Mouse (Mus musculus): ENCODE measurements around the gene Neu3.

The Neu3 gene

GRCm38 (mm10) chr7:99828083-99828570 lies at the start of gene Neu3:
Gene Neu3, minus strand, starts transcription at chr7:99828417.
- peak; percentile 96 for DNase-seq

GRCm38 (mm10) chr7:99876345-99876744 lies 48.1 kb upstream of the Neu3 start:
- DNase-seq: peak; percentile 75

GRCm38 (mm10) chr7:99875891-99876290 lies 47.7 kb upstream of the Neu3 start:
- DNase-seq: no peak

GRCm38 (mm10) chr7:99873965-99874364 lies 45.7 kb upstream of the Neu3 start:
- no peak for DNase-seq

- no peak for DNase-seq
Observed at GRCm38 (mm10) chr7:99869296-99869695, 41.1 kb upstream of the Neu3 start.

DNA sequence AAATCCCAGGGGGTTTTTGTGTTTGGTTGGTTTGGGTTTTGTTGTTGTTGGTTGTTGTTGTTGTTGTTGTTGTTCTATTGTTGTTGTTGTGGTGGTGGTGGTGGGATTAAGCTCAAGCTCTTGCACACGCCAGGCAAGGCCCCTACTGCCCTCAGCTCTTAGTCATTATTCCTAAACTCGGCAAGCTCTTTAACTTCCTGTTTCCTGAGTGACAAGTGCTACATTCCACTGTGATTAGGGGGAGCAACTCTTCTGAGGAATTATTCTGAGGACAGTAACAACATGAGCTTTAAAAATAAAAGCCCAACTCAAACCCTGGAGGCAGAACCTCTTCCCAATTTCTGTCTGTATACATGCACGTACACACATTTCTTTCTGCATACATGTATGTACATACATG lies 37.0 kb upstream of the Neu3 start:
- no peak for DNase-seq

- DNase-seq: no peak
Observed at GRCm38 (mm10) chr7:99864241-99865028, 36.2 kb upstream of the Neu3 start.

- no peak for DNase-seq
Observed at GRCm38 (mm10) chr7:99863362-99863761, 35.1 kb upstream of the Neu3 start, which contains the start of gene Spcs2. Gene Spcs2, minus strand, starts transcription at chr7:99863462.

- DNase-seq: peak; percentile 98
Observed at GRCm38 (mm10) chr7:99858813-99859585, 30.8 kb upstream of the Neu3 start, which contains the start of gene Xrra1. Gene Xrra1, plus strand, starts transcription at chr7:99859116.

DNA sequence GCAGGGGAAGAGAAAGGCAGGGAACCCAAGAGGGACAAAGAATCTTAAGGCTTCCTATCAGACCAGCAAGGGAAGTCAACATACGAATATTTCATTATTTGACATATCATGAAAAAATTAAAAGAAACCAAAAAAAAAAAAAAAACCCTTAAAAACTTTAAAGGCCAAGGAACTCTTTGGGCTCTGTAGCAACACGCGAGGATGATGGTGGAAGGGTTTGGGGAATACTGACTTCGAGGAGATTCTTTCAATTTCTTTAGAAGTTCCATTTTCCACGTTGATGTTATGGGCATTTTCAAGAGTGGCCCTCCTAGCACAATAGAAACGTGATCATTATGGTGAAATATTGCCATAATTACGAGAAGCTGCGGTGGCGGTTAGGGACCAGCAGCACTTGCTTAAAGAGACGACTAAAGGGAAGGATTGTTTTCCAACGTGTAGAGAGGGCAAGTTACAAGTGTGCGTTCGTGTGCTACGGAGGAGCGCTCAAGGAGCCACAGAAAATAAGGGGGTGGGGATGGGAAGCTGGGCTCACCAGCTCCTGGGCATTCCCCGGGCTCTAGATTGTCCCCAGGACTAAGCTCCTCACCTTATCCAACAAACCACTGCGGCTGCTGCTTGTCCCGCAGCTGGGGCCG lies 30.1 kb upstream of the Neu3 start:
- DNase-seq: no peak

GRCm38 (mm10) chr7:99856266-99856861 lies 28.1 kb upstream of the Neu3 start:
- no peak for DNase-seq

DNA sequence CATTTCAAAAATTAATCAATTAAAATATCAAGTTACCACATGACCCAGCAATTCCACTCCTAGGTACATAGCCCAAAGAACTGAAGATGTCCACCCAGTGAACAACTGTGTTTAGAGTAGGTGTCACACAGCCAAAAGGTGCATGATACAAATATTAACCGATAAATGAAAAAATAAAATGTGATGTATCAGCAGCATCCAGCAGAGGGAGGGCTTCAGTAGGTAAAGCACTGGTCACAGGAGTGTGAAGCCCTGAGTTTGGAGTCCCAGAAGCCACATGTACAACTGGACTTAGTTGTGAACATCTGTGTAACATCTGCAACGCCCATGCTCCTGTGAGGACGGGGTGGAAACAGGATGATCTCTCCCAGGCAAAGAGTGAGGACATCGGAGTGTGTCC lies 26.1 kb upstream of the Neu3 start:
- no peak for DNase-seq

DNA sequence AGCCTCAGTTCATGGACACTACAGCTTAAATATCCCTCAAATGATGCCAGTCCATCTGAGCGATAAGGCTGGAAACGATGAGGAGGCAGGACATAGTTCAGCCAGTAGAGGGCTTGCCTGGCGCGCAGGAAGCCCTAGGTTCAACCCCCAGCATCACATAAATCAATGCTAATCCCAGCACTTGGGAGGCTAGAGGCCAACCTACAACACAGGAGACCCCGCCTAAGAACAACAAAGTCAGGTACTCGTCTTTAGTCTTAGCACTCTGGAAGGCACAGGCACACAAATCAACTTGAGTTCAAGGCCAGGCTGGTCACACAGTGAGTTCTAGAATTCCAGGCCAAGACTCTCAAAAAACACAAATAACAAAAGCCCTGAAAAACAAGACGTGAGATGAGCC lies 25.1 kb upstream of the Neu3 start:
- DNase-seq: no peak

DNA sequence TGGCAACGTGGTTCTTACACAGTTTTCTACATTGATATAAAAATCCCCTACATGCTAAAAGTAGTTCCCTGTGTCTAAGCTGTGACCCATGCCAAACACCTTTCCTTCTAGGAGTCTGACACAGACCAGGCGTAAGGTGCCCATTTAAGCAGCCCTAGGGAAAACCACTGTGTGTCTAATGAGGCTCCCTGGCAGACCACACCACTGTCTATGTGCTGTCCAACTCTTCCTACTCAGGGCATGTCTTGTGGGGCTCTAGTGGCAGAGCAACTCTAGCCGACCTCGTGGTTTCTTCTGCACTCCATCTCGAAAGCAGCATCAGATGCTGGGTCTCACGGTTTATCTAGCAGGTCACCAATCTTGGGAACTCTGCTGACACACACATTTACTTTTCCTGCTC lies 23.4 kb upstream of the Neu3 start:
- DNase-seq: no peak

- no peak for DNase-seq
Observed at GRCm38 (mm10) chr7:99851121-99851520, 22.9 kb upstream of the Neu3 start.

DNA sequence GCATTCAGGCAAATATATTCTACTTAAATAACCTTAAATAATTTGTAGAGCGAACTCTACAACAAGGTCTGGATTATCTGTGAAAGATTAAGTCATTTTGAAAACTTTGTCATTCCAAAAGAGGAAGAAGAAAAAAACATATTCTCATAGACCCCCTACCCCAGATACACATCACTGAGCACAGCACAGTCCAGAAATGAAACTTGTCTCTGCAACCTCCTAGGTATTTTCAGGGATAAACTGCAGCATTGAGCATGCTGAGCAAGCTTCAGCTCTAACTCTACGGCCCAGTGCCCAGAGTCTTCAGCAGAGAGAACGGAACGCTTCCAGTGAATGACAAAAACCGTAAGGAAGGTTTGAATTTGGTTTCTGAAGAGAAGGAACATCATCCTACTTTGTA lies 22.3 kb upstream of the Neu3 start:
- DNase-seq: no peak

GRCm38 (mm10) chr7:99845533-99846236 lies 17.5 kb upstream of the Neu3 start:
- no peak for DNase-seq

DNA sequence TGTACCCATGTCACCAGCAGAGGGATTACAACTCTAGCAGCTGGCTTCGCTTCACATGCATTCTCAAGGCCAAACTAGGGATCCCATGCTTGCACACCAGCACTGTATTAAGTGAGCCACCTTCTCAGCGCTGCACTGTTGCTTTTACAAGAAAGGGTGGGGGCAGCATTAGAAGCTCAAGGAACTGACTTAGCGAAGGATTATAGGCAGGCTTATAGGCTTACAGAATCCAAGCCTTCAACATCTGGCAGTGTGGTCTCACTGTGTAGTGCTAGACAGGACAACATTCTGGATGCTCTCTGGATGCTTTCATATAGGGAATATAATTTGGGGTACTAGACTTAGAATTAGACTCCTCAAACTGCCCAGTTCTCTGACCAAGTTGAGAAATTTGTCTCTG lies 10.0 kb upstream of the Neu3 start:
- no peak for DNase-seq

GRCm38 (mm10) chr7:99837358-99838071 lies 9.3 kb upstream of the Neu3 start:
- no peak for DNase-seq

DNA sequence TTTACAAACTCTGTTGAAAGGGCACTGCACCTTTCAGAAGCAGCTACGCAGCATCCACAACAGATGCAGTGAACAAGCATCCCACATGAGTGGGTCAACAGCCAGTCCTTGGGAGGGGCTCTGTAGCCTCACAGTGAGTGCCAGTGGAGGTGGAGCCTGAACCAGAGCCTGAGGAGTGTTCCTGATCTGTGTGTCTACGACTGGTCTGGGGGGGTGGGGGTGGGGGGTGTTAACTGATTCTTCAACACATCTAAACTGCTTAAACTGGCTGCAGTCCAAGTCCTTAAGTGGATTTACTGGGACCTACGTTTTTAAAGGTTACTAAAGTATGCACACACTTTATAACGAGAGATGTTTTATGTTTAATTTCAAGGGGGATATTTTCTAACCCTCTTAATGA lies 8.6 kb upstream of the Neu3 start:
- DNase-seq: no peak

- no peak for DNase-seq
Observed at GRCm38 (mm10) chr7:99834314-99834853, 6.2 kb upstream of the Neu3 start.

Measured in kidney, adult 9 months (tissue).